Mouse (Mus musculus) forebrain, embryonic 11.5 days (tissue): Measurements from ENCODE around the gene Mfsd6l. TPM values are rescaled to one million over a fixed set of nuclear protein-coding genes. Genes with fewer than 3 reads are reported as not detected.

ENCODE experiments used
- ATAC-seq: fragments of 200-750 bp; cut with Nextera tagmentation; replicated peaks from 2 replicates; pipeline ENCODE4 v1.8.0; 2017; ENCODE audit warnings: moderate TSS enrichment; ENCODE audit not compliant: low FRiP score
- DNase-seq: peaks from one replicate; pipeline ENCODE4 v3.0.0-alpha.2; 2017; ENCODE audit warnings: low spot score
- H3K27ac ChIP-seq: fragments of 300-500 bp; sonication (generic); 2 replicates; pipeline ENCODE4 v1.5.1; 2014; ENCODE audit warnings: low read depth, low read length
- H3K27me3 ChIP-seq: fragments of 300-500 bp; sonication (generic); 2 replicates; pipeline ENCODE4 v1.6.1; 2014; ENCODE audit warnings: mild to moderate bottlenecking, low read length, mixed read lengths; ENCODE audit not compliant: control insufficient read depth, insufficient read depth
- H3K36me3 ChIP-seq: fragments of 300-500 bp; sonication (generic); 2 replicates; pipeline ENCODE4 v1.6.1; 2014; ENCODE audit warnings: mild to moderate bottlenecking, low read length, moderate library complexity, mixed read lengths; ENCODE audit not compliant: control insufficient read depth, insufficient read depth
- H3K4me1 ChIP-seq: fragments of 300-500 bp; sonication (generic); replicated peaks from 2 replicates; pipeline ENCODE4 v1.6.1; 2014; ENCODE audit warnings: low read length, mixed read lengths; ENCODE audit not compliant: control insufficient read depth, insufficient read depth
- H3K4me2 ChIP-seq: fragments of 300-500 bp; sonication (generic); 2 replicates; pipeline ENCODE4 v1.6.1; 2014; ENCODE audit warnings: low read depth, mild to moderate bottlenecking, low read length, moderate library complexity, mixed read lengths; ENCODE audit not compliant: severe bottlenecking
- H3K4me3 ChIP-seq: fragments of 300-500 bp; sonication (generic); 2 replicates; pipeline ENCODE4 v1.5.1; 2014; ENCODE audit warnings: low read depth, low read length
- H3K9ac ChIP-seq: fragments of 300-500 bp; sonication (generic); 2 replicates; pipeline ENCODE4 v1.6.1; 2014; ENCODE audit warnings: low read length
- H3K9me3 ChIP-seq: fragments of 300-500 bp; sonication (generic); 2 replicates; pipeline ENCODE4 v1.6.1; 2016; ENCODE audit warnings: low read length, mixed read lengths; ENCODE audit not compliant: control insufficient read depth
- WGBS: fragments of 180-500 bp; shearing (Covaris S2); extraction: QIAGEN DNeasy Blood & Tissue Kit; methylation state at CpG from one replicate; pipeline ENCODE4 v1.1.7; 2014; 5-methylcytosine and 5-hydroxymethylcytosine counted together
- polyA plus RNA-seq: library from polyadenylated mRNA; unstranded; fragments of >200 nt; fragmentation: Nextera tagmentation; extraction: Ambion mirVana; gene quantifications from 2 replicates; pipeline ENCODE4 v1.2.1, GENCODE M21; 2014

The Mfsd6l gene
- polyA plus RNA-seq, 1 experiment from 2014 or later, result not detected

DNA sequence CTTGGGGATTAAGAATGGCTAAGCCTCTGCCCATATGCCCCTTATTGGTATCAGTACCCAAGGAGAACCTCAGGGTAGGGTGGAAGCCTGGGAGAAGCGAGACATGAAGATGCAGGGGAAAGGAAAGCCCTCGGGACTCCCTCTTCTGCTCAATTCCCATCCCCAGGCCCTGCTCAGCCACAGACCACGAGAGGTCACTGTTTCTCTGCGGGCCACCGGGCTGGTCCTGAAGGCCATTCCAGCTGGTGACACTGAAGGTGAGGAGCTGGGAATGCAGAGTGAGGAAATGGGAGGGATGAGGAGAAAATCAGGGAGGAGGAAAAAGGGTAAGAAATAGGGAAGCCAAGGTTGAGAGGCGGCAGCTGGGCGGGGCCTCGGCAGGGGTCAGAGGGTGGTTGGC, 11.4 kb upstream of the Mfsd6l start:
- Histone ChIP-seq H3K9ac (no peak overlapping the region), H3K4me3 (no peak overlapping the region), H3K27me3 (no peaks in the 10 kb centered on the region), H3K9me3 (no peaks in the 10 kb centered on the region), H3K4me2 (no peak overlapping the region), H3K27ac (no peak overlapping the region), H3K36me3 (no peaks in the 10 kb centered on the region), H3K4me1 (no peaks in the 10 kb centered on the region)
- ATAC-seq (no peak), DNase-seq (no peak)
- 11% methylated on average over 8 of the region's 8 CpGs for WGBS

DNA sequence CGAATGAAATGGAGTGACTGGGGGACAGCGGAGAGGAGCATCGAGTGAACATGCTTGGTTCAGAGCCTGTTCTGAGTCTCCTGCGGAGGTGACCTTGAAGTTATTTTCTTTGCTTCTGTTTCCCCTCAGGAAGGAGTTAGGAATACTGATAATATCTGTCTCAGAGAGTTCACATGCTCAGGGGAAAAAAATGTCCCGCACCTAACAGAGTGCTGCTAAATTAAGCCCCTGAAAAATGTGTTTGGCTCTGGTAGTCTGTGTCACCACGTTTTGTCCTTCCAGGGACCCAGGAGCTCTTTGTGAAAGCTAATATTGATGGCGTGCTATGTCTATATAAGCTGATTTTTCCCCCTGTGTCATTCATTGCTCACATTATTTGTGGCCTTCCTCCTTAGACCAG, 10.8 kb upstream of the Mfsd6l start:
- no peak overlapping the region for H3K9ac ChIP-seq
- no peak overlapping the region for H3K4me3 ChIP-seq

DNA sequence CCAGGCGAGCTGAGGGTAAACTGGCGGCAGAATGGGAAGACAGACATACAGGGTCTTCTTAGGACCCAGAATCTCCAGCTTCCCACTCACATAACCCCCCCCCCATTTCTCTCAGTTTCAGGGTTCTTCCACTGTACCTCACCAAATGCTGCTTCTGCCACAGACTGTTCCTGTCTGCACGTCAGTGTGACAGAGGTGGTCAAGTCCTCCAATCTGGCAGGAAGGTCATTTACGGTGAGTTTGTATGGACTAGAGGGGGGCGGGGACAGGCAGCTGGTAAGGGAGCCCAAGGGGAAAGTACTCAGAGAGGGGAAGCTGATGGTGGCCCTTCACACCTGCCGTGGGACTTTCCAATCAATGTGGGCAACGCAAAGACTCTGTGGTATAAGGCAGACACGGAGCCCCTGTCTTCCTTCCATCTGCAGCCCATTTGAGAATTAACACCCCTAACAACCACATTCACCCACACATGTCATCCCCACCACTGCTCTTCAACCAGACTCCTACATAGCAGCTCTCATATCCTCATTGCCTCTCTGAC, 10.2 kb upstream of the Mfsd6l start:
- no peak overlapping the region for H3K4me3 ChIP-seq
- no peak for DNase-seq
- H3K4me2 ChIP-seq, result no peak overlapping the region
- no peak overlapping the region for H3K9ac ChIP-seq
- no peak overlapping the region for H3K27ac ChIP-seq
- no peaks in the 10 kb centered on the region for H3K9me3 ChIP-seq
- 82% methylated on average over 8 of the region's 8 CpGs for WGBS
- H3K4me1 ChIP-seq, result no peaks in the 10 kb centered on the region
- no peak for ATAC-seq
- H3K36me3 ChIP-seq, result no peaks in the 10 kb centered on the region
- H3K27me3 ChIP-seq, result no peaks in the 10 kb centered on the region

More for the DNA sequence above, 10.8 kb upstream of the Mfsd6l start:
- 56% methylated on average over 7 of the region's 7 CpGs for WGBS
- Histone ChIP-seq H3K4me2 (no peak overlapping the region), H3K9me3 (no peaks in the 10 kb centered on the region), H3K27me3 (no peaks in the 10 kb centered on the region), H3K36me3 (no peaks in the 10 kb centered on the region), H3K27ac (no peak overlapping the region), H3K4me1 (no peaks in the 10 kb centered on the region)
- ATAC-seq, result no peak
- no peak for DNase-seq

DNA sequence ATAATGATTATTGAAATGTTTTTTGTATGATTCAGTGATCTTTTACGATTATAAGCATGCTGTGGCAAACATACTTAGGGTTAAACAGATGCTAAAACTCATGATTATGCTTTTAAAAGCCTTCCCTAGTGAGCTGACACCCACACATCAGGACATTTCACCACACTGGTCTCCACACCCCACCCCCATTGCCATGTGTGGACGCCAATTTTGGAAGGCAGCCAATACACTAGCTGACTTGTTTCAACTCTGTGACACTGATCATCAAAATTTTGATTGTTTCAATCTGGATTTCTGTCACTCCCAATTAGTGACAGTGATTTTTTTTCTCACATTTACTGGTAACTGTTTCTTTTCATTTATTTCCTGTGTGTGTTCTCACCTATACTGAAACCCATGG, 8.5 kb upstream of the Mfsd6l start:
- WGBS, result 84% methylated on average over 2 of the region's 2 CpGs
- Histone ChIP-seq H3K4me1 (no peaks in the 10 kb centered on the region), H3K9me3 (no peaks in the 10 kb centered on the region), H3K4me2 (no peak overlapping the region), H3K9ac (no peak overlapping the region), H3K36me3 (no peaks in the 10 kb centered on the region), H3K27ac (no peak overlapping the region), H3K27me3 (no peaks in the 10 kb centered on the region), H3K4me3 (no peak overlapping the region)
- DNase-seq, result no peak
- no peak for ATAC-seq

DNA sequence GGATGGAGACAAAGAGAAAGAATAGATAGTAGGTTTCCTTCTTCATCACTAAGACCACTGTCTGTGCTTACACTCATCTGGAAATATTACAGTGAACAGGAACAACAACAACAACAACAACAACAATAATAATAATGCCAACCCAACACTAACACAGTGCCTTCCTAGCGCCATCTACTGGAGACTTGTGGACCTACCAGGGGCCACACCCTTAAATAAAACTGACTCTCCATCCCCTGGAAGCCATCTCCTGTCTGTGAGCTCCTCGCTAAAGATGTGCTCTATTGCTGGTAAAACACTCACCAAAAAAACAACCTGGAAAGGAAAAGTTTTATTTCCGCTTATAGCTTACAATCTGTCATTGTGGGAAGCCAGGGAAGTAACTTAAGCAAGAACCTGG, 6.4 kb upstream of the Mfsd6l start:
- Histone ChIP-seq H3K36me3 (no peaks in the 10 kb centered on the region), H3K4me3 (no peak overlapping the region), H3K27ac (no peak overlapping the region), H3K9me3 (no peaks in the 10 kb centered on the region), H3K4me2 (no peak overlapping the region), H3K9ac (no peak overlapping the region), H3K4me1 (0 out of 2 replicates have a peak, but pooled peaks cover 2% of the 10 kb centered on the region), H3K27me3 (no peaks in the 10 kb centered on the region)
- WGBS, result 49% methylated on average over 3 of the region's 3 CpGs
- ATAC-seq (no peak), DNase-seq (no peak)

DNA sequence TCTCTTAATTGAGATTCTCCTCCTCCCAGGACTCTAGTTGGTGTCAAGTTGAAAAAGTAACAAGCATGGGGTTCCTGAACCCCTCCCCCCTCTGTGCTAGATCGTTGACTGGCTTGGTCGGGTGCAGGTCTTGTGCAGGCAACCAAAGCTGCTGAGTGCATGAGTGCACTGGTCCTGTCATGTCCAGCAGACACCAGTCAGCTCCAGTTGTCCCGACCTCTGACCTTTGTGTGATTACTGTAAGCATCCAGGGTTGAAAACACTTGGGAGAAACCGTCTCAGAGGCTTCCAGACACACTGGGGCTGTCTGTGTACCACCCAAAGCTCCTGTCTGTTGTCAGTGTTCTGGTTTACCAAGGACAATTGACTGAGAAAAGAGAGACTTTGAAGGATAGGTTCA, 5.6 kb upstream of the Mfsd6l start:
- Histone ChIP-seq H3K4me1 (0 out of 2 replicates have a peak, but pooled peaks cover 2% of the 10 kb centered on the region), H3K36me3 (no peaks in the 10 kb centered on the region), H3K4me3 (no peak overlapping the region), H3K27ac (no peak overlapping the region), H3K9ac (no peak overlapping the region), H3K27me3 (no peaks in the 10 kb centered on the region), H3K4me2 (no peak overlapping the region), H3K9me3 (no peaks in the 10 kb centered on the region)
- WGBS, result 74% methylated on average over 4 of the region's 4 CpGs
- ATAC-seq, result no peak
- no peak for DNase-seq

DNA sequence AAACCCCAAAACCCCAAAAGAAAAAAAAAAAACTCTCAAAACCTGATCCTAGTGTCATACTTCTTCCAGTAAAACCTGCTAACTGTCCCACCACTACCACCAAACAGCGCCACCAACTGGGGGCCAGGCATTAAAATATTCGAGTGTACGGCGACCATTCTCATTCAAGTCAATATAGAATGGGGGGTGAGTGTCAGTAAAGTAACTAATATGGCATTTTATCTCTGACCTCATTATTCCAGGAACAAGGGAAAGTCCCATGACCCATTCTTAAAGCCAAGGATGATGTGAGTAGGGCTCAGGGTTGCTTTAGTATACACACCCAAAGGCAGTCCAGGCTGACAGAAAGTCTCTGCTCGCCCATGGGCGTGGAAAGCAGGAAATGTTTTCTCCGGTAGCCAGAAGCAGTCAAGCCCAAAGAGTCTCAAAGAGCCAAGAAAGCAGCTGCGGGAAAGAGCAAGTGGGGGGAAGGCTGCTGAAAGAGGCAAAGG, 2.0 kb upstream of the Mfsd6l start:
- ATAC-seq (no peak), DNase-seq (no peak)
- Histone ChIP-seq H3K4me1 (0 out of 2 replicates have a peak, but pooled peaks cover 2% of the 10 kb centered on the region), H3K27ac (no peak overlapping the region), H3K9me3 (no peaks in the 10 kb centered on the region), H3K36me3 (no peaks in the 10 kb centered on the region), H3K27me3 (peaks cover 4% of the 10 kb centered on the region), H3K4me2 (no peak overlapping the region), H3K4me3 (no peak overlapping the region), H3K9ac (no peak overlapping the region)
- 40% methylated on average over 8 of the region's 8 CpGs for WGBS

DNA sequence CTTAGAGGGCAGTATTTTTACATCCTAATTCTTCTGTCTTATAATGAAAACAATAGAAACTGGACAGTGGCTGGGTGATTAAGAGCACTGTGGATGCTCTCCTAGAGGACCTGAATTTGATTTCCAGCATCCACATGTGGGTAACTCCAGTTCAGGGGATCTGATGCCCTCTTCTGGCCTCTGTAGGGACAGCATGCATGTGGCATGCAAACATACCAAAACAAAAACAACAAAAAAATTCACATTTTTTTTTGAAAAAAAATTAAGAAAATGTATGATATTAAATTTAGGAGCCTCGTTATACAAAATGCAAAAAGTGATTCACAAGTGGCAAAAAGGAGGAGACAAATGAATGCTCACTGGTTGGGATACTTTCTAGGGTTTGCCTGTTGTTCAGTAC, 3.6 kb downstream of the Mfsd6l start:
- 50% methylated on average over 1 of the region's 1 CpGs for WGBS

More for the DNA sequence above, 3.6 kb downstream of the Mfsd6l start:
- H3K4me2 ChIP-seq, result no peak overlapping the region
- no peak overlapping the region for H3K9ac ChIP-seq
- ATAC-seq (no peak), DNase-seq (peak; percentile 48)
- H3K4me3 ChIP-seq, result no peak overlapping the region
- no peaks in the 10 kb centered on the region for H3K9me3 ChIP-seq
- peaks cover 4% of the 10 kb centered on the region for H3K27me3 ChIP-seq
- H3K36me3 ChIP-seq, result no peaks in the 10 kb centered on the region
- no peaks in the 10 kb centered on the region for H3K4me1 ChIP-seq
- H3K27ac ChIP-seq, result no peak overlapping the region
